Mouse (Mus musculus) subcutaneous adipose tissue, adult 2 months (tissue): Measurements from ENCODE around the gene Cdca3. TPM values are rescaled to one million over a fixed set of nuclear protein-coding genes. Genes with fewer than 3 reads are reported as not detected.

Source experiments
- polyA plus RNA-seq: library from polyadenylated mRNA; depleted of rRNA; stranded (reverse); fragments of >200 nt; gene quantifications from 2 replicates; pipeline ENCODE4 v1.2.3, GENCODE M21; 2012; ENCODE audit warnings: low replicate concordance; rRNA removed

The Cdca3 gene
- polyA plus RNA-seq, result 5.8 and 31.7 TPM in 2 replicates

DNA sequence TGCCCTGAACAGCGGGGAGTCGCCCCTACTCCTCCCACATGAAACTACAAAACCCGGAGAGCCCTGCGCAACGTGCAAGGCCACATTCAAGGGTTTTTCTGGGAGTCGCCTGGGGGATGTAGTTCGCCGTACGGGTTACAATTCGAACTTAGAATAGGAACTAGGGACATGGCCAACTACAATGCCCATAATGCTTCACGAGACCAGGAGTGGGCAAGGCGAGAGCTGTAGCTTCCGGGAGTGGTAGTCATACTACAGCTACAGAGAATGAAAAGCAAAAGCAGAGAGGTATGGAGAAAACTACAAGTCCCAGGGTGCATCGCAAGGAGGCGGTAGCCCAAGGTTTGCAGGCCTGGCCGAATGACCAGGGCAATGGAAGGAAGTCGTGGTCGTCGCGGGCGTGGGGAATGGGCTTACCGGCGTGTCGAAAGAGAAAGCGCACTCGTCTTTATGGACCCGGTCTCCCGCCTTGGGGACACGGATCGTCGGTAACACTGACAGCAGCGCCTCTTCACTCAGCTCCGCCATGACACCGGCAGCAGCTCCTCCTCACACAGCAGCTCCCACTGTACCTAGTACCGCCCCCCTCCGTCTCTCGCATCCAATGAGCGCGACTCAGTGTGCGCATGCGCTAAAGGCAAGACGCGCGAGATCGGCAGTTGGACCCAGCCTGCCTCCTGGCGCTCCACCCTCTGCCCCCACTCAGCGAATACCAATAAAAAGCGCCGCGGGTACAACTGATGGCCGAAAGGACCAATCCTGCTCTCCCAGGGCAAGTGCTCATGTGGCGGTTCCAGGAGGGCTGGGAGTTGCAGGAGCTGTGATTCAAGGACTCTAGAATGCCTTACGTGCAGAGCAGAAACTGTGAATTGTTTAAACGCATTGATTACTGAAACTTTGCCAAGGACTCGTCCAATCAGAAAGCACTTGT lies at the start of gene Cdca3, which contains the start of gene Usp5:
Gene Cdca3 (plus strand): TSS at position 680 of the 931 bp plus-strand sequence.
Gene Usp5 (minus strand): TSS at position 617 of the 931 bp plus-strand sequence.

DNA sequence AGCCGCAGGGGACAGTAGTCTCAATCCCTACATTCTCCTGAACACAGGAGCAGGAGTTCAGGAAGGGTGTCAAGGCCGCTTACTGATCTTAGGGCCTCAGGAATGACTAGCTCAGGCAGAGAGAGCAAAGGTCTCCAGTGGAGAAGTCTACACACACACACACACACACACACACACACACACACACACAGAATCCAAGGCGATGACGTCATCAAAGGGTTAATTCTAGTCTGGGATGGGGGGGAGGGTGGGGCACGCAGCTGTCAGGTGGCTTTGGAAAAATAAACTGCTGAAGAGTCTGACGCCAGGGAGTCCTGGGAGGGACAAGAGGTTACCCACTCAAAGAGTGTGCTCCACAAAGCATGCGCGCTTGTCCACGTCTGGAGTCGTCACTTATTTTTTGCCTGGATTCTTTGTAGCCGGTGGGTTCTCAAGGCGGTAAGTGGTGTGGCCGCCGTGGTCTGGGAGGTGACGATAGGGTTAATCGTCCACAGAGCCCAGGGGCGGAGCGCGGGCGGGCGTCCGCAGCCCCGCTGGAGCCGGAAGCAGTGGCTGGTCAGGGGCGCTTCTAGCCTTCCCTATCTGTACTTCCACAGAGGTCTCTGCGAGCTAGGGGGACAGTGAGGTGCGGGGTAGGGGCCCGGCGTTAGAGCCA lies 20.9 kb upstream of the Cdca3 start, which contains the start of gene Spsb2:
Gene Spsb2 (plus strand): TSS at position 304 of the 655 bp plus-strand sequence.

DNA sequence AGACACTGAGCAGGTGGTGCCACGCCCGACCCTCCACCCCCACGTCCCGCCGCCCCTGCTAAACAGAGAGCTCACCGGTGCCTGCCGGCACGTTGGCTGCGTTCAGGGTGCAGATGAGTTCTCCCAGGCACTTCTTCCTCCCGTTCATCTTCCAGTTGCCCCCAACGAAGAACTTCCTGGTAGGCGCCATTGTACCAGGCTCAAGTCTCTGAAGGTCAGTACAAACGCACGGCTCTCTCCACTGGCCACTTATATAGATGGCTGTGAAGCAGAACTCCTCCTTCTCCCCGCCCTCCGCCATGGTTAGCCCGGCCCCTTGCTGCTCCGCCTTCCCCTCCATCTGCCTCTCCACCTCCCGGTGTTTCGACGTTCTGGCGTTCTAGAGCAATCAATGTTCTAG lies 15.4 kb upstream of the Cdca3 start, which contains the start of gene Tpi1:
Gene Tpi1 (minus strand): TSS at position 364 of the 400 bp plus-strand sequence.

DNA sequence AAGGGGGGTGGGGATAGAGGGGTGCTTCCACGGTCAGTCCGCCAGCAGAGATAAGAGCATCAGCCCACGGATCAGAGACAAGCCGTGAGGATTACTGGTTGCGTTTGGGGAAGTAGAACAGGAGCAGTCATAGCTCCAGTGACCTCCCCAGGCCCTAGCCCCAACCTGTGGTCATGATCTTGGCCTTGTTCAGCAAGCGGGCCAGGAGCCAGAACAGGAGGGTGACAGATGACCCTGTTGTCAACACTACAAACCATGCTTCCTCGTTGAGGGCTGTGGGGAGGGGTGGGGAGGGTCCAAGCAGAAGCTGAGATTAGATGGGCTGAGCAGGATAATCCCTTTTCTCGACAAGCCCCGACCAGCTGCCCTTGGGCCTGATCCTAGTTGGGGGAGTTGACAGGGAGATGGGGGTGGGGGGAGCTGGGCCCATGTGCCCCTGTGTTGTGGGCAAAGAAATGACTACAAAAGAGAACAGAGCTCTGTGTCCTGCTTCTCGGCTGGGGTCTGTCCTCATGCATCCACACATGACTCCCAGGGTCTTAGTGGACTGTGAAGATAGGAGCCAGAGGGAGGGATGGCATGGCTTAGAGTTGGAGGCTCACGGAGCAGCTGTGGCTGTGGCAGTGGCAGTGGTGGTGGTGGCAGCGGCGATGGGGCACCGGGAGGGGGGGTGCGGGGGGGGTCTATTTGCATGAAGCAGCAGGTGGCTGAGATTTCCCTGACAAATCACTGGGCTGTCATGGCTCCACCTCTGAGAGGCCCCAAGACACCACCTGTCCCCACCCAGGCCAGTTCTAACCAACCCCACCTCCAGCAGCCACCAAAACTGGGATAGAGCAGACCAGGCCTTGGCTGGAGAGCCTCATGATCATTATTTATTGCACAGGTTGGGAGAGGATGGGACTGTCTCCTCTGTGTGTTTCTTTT lies 11.2 kb downstream of the Cdca3 start, which contains the start of gene Gnb3:
Gene Gnb3 (minus strand): TSS at position 35 of the 927 bp plus-strand sequence.

DNA sequence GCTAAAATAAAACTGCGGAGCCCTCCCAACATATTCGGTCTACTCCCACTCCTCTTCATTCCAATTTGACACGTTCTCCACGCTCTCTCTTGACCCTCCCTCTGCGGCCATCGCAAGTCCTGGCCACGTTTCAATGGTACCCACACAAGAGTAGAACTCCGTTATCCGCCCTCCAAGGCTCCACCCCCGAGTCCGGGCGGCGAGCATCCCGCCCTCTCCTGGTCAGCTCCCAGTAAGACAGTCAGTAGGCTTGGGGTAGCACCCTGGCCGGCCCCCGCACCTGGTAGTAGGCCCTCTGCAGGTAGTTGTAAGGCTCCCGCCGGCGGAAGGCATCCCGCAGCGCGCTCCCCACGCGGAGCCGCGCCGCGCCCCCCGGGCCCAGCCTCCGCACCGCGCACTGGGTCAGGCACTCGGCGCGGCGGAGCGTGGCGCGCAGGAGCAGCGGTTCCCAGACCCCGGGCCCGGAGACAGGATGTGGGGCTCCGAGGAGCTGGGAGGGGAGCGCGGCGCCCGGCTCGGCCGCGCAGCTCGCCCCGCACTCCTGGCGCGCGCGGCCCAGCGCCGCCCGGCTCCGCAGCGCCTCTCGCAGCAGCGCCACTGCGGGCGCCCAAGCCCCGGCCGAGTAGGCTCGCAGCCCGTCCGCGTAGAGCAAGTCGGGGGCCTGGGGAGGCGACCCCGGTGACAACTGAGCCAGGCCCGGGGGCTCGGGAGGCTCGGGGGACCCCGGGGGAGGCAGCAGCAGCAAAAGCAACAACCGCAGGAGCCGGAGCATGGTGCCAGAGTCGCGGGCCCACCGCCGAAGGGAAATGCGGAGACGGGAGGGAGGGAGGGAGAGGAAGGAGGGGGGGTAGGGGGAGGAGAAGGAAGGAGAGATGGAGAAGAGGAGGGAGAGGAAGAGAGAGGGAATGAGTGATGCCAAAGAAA lies 27.8 kb downstream of the Cdca3 start, which contains the start of gene P3h3:
Gene P3h3 (minus strand): TSS at position 837 of the 924 bp plus-strand sequence.

DNA sequence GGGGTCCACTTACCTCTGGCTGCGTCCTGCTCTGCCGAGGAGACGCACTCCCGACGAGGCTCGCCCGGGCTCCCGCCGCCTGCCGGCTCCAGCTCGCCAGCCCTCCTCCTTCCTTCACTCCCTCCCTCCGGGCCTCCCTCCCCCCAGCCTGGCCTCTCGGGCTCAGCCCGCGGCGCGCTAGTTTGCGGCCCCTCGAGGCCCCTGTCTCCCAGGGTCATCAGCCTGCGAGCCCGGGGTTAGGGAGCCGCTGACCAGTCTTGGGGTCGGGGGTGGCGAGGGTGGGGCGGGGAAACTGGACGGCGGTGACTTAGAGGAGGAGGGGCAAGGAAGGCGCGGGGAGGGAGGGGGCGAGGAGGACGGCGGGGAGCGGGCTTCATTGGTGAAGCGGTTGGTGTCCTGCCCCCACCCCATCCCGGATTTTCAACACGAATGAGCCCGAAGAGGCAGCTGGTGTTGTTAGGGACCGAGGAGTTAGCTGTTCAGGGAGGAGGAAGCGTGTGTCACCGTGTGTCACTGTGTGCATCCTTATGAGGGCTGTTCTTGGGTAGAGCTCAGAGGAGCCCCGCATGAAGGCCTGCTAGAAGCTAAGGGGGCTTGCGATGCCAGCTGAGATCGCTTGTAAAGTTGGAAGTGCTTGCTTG lies 34.4 kb downstream of the Cdca3 start, which contains the start of gene Gpr162:
Gene Gpr162 (minus strand): TSS at position 326 of the 641 bp plus-strand sequence.

Other genes starting within 250 kb of the Cdca3 start
- 0.20 and 0.77 TPM in 2 replicates for gene C1s2, start 193.5 kb upstream of the Cdca3 start, polyA plus RNA-seq
- gene Lpcat3, start 166.5 kb upstream of the Cdca3 start, polyA plus RNA-seq, result 165 and 205 TPM in 2 replicates
- gene Emg1, start 117.4 kb upstream of the Cdca3 start, polyA plus RNA-seq, result 43.9 and 76.9 TPM in 2 replicates
- gene Phb2, start 117.2 kb upstream of the Cdca3 start, polyA plus RNA-seq, result 146 and 173 TPM in 2 replicates
- 11.4 and 26.9 TPM in 2 replicates for gene Ptpn6, start 90.8 kb upstream of the Cdca3 start, polyA plus RNA-seq
- 190 and 330 TPM in 2 replicates for gene Grcc10, start 88.2 kb upstream of the Cdca3 start, polyA plus RNA-seq
- gene Gm45234, start 73.5 kb upstream of the Cdca3 start, polyA plus RNA-seq, result not detected in 2 replicates
- gene Atn1, start 73.0 kb upstream of the Cdca3 start, polyA plus RNA-seq, result 35.1 and 76.7 TPM in 2 replicates
- gene Eno2, start 59.9 kb upstream of the Cdca3 start, polyA plus RNA-seq, result 7.9 and 22.7 TPM in 2 replicates
- gene Lrrc23, start 49.8 kb upstream of the Cdca3 start, polyA plus RNA-seq, result 1.9 and 2.1 TPM in 2 replicates
- gene Spsb2, start 20.9 kb upstream of the Cdca3 start, polyA plus RNA-seq, result 20.3 and 27.3 TPM in 2 replicates
- 546 and 1,076 TPM in 2 replicates for gene Tpi1, start 15.3 kb upstream of the Cdca3 start, polyA plus RNA-seq
- gene Usp5, start 63 bp upstream of the Cdca3 start, polyA plus RNA-seq, result 112 and 133 TPM in 2 replicates
- gene Gnb3, start 10.7 kb downstream of the Cdca3 start, polyA plus RNA-seq, result 0.47 and 1.4 TPM in 2 replicates
- gene P3h3, start 28.2 kb downstream of the Cdca3 start, polyA plus RNA-seq, result 23.0 and 97.5 TPM in 2 replicates
- gene Gpr162, start 34.4 kb downstream of the Cdca3 start, polyA plus RNA-seq, result 0.24 and 3.3 TPM in 2 replicates
- 0.79 and 2.4 TPM in 2 replicates for gene Cd4, start 58.7 kb downstream of the Cdca3 start, polyA plus RNA-seq
- gene Lag3, start 82.2 kb downstream of the Cdca3 start, polyA plus RNA-seq, result 5.0 and 6.7 TPM in 2 replicates
- 1,311 and 1,715 TPM in 2 replicates for gene Ptms, start 90.6 kb downstream of the Cdca3 start, polyA plus RNA-seq
- 398 and 422 TPM in 2 replicates for gene Mlf2, start 101.8 kb downstream of the Cdca3 start, polyA plus RNA-seq
- 192 and 221 TPM in 2 replicates for gene Cops7a, start 136.0 kb downstream of the Cdca3 start, polyA plus RNA-seq
- gene Pianp, start 167.1 kb downstream of the Cdca3 start, polyA plus RNA-seq, result 3.7 and 15.6 TPM in 2 replicates
- 49.1 and 77.6 TPM in 2 replicates for gene Zfp384, start 179.6 kb downstream of the Cdca3 start, polyA plus RNA-seq
- gene Ing4, start 210.2 kb downstream of the Cdca3 start, polyA plus RNA-seq, result 69.3 and 75.0 TPM in 2 replicates
- gene Acrbp, start 220.1 kb downstream of the Cdca3 start, polyA plus RNA-seq, result 11.9 and 31.8 TPM in 2 replicates
- gene Lpar5, start 238.4 kb downstream of the Cdca3 start, polyA plus RNA-seq, result 5.0 and 8.4 TPM in 2 replicates